Mouse (Mus musculus): Measurements from ENCODE around the gene Rsrc1. TPM values are rescaled to one million over a fixed set of nuclear protein-coding genes. Genes with fewer than 3 reads are reported as not detected.

Rsrc1 gene
- polyA plus RNA-seq, 1 experiment: 57.4 TPM

- Histone ChIP-seq H3K4me1 (ENCODE audit: control insufficient read depth, insufficient read depth, low read length) (no peaks in the 10 kb centered on the region), H3K27ac (ENCODE audit: insufficient read depth, low read length) (no peak overlapping the region), H3K4me3 (ENCODE audit: low read depth, low read length) (no peak overlapping the region), H3K9me3 (replicated peaks; ENCODE audit: control insufficient read depth, insufficient read depth, low read length, poor library complexity, severe bottlenecking) (no peaks in the 10 kb centered on the region), H3K36me3 (ENCODE audit: control insufficient read depth, insufficient read depth, low read length, poor library complexity, severe bottlenecking) (no peaks in the 10 kb centered on the region), H3K9ac (ENCODE audit: low read depth, poor library complexity, severe bottlenecking) (no peak overlapping the region), H3K27me3 (ENCODE audit: control insufficient read depth, insufficient read depth, low read length, poor library complexity, severe bottlenecking) (no peaks in the 10 kb centered on the region)
- TF ChIP-seq CTCF (IDR thresholded peaks at IDR 0.05; ENCODE audit: low read depth, low read length) (no peak), POLR2A (IDR thresholded peaks at IDR 0.05; ENCODE audit: insufficient read depth, low read length) (no peak), EP300 (IDR thresholded peaks at IDR 0.05; ENCODE audit: insufficient read depth, low read depth, low read length) (no peak)
These were observed 327.5 kb downstream of the Rsrc1 start for GRCm38 (mm10) chr3:67308725-67309124.

- TF ChIP-seq POLR2A (IDR thresholded peaks at IDR 0.05; ENCODE audit: insufficient read depth, low read length) (no peak), EP300 (IDR thresholded peaks at IDR 0.05; ENCODE audit: insufficient read depth, low read depth, low read length) (no peak), CTCF (IDR thresholded peaks at IDR 0.05; ENCODE audit: low read depth, low read length) (no peak)
These were observed 328.6 kb downstream of the Rsrc1 start for GRCm38 (mm10) chr3:67309644-67310311.

GRCm38 (mm10) chr3:67311436-67311835 is 330.2 kb downstream of the Rsrc1 start:
- Histone ChIP-seq H3K4me1 (ENCODE audit: control insufficient read depth, insufficient read depth, low read length) (no peaks in the 10 kb centered on the region), H3K9me3 (replicated peaks; ENCODE audit: control insufficient read depth, insufficient read depth, low read length, poor library complexity, severe bottlenecking) (no peaks in the 10 kb centered on the region), H3K27me3 (ENCODE audit: control insufficient read depth, insufficient read depth, low read length, poor library complexity, severe bottlenecking) (no peaks in the 10 kb centered on the region), H3K4me3 (ENCODE audit: low read depth, low read length) (no peak overlapping the region), H3K36me3 (ENCODE audit: control insufficient read depth, insufficient read depth, low read length, poor library complexity, severe bottlenecking) (no peaks in the 10 kb centered on the region), H3K27ac (ENCODE audit: insufficient read depth, low read length) (no peak overlapping the region), H3K9ac (ENCODE audit: low read depth, poor library complexity, severe bottlenecking) (no peak overlapping the region)
- TF ChIP-seq POLR2A (IDR thresholded peaks at IDR 0.05; ENCODE audit: insufficient read depth, low read length) (no peak), CTCF (IDR thresholded peaks at IDR 0.05; ENCODE audit: low read depth, low read length) (no peak), EP300 (IDR thresholded peaks at IDR 0.05; ENCODE audit: insufficient read depth, low read depth, low read length) (no peak)

More at GRCm38 (mm10) chr3:67309644-67310311, 328.6 kb downstream of the Rsrc1 start:
- H3K9me3 ChIP-seq (replicated peaks; ENCODE audit: control insufficient read depth, insufficient read depth, low read length, poor library complexity, severe bottlenecking): no peaks in the 10 kb centered on the region
- no peak overlapping the region for H3K27ac ChIP-seq (ENCODE audit: insufficient read depth, low read length)
- H3K9ac ChIP-seq (ENCODE audit: low read depth, poor library complexity, severe bottlenecking): no peak overlapping the region
- H3K4me1 ChIP-seq (ENCODE audit: control insufficient read depth, insufficient read depth, low read length): no peaks in the 10 kb centered on the region
- H3K27me3 ChIP-seq (ENCODE audit: control insufficient read depth, insufficient read depth, low read length, poor library complexity, severe bottlenecking): no peaks in the 10 kb centered on the region
- H3K4me3 ChIP-seq (ENCODE audit: low read depth, low read length): no peak overlapping the region
- H3K36me3 ChIP-seq (ENCODE audit: control insufficient read depth, insufficient read depth, low read length, poor library complexity, severe bottlenecking): no peaks in the 10 kb centered on the region

DNA sequence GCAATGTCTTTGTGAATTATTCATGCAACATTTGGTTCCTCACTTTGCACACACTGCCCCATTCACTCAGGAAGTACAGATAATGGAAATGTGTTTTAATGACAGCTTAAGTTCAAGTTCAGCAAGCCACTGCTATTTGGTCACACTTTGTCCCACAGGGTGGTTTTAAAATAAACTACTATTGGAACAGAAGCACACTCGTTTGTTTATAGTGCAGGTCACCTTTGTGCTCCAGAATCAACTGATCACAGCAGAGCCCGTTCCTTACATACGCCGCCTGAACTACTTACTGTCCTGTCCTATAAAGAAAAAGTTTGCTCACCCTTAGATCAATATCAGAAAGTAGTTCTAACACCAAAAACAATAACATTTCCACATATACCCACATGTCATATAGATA is 341.2 kb downstream of the Rsrc1 start:
- Histone ChIP-seq H3K4me3 (ENCODE audit: low read depth, low read length) (no peak overlapping the region), H3K9me3 (replicated peaks; ENCODE audit: control insufficient read depth, insufficient read depth, low read length, poor library complexity, severe bottlenecking) (no peaks in the 10 kb centered on the region), H3K4me1 (ENCODE audit: control insufficient read depth, insufficient read depth, low read length) (no peaks in the 10 kb centered on the region), H3K27ac (ENCODE audit: insufficient read depth, low read length) (no peak overlapping the region), H3K27me3 (ENCODE audit: control insufficient read depth, insufficient read depth, low read length, poor library complexity, severe bottlenecking) (no peaks in the 10 kb centered on the region), H3K36me3 (ENCODE audit: control insufficient read depth, insufficient read depth, low read length, poor library complexity, severe bottlenecking) (no peaks in the 10 kb centered on the region), H3K9ac (ENCODE audit: low read depth, poor library complexity, severe bottlenecking) (no peak overlapping the region)
- TF ChIP-seq EP300 (IDR thresholded peaks at IDR 0.05; ENCODE audit: insufficient read depth, low read depth, low read length) (no peak), CTCF (IDR thresholded peaks at IDR 0.05; ENCODE audit: low read depth, low read length) (no peak), POLR2A (IDR thresholded peaks at IDR 0.05; ENCODE audit: insufficient read depth, low read length) (no peak)

DNA sequence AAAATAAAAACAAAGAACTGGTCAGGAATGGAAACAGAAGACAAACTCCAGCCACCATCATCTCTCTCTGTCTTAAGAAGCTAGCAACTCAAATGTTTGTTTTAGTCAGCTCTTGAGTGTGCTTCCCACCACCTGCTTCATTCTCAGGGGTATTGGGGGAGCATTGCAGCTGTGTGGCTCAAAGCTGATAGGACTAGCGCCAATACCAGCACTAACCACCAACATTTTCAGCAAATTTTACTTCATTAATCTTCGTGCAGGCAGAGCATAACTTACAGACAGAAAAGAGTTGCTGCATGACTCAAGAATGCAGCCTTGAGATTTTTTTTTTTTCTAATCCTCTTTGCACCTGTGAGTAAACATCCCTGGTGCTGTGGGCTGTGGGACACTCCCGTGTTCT is 358.4 kb downstream of the Rsrc1 start:
- Histone ChIP-seq H3K27ac (ENCODE audit: insufficient read depth, low read length) (no peak overlapping the region), H3K4me1 (ENCODE audit: control insufficient read depth, insufficient read depth, low read length) (no peaks in the 10 kb centered on the region), H3K9me3 (replicated peaks; ENCODE audit: control insufficient read depth, insufficient read depth, low read length, poor library complexity, severe bottlenecking) (no peaks in the 10 kb centered on the region), H3K27me3 (ENCODE audit: control insufficient read depth, insufficient read depth, low read length, poor library complexity, severe bottlenecking) (no peaks in the 10 kb centered on the region), H3K4me3 (ENCODE audit: low read depth, low read length) (no peak overlapping the region), H3K36me3 (ENCODE audit: control insufficient read depth, insufficient read depth, low read length, poor library complexity, severe bottlenecking) (no peaks in the 10 kb centered on the region), H3K9ac (ENCODE audit: low read depth, poor library complexity, severe bottlenecking) (no peak overlapping the region)
- TF ChIP-seq EP300 (IDR thresholded peaks at IDR 0.05; ENCODE audit: insufficient read depth, low read depth, low read length) (no peak), POLR2A (IDR thresholded peaks at IDR 0.05; ENCODE audit: insufficient read depth, low read length) (no peak)

DNA sequence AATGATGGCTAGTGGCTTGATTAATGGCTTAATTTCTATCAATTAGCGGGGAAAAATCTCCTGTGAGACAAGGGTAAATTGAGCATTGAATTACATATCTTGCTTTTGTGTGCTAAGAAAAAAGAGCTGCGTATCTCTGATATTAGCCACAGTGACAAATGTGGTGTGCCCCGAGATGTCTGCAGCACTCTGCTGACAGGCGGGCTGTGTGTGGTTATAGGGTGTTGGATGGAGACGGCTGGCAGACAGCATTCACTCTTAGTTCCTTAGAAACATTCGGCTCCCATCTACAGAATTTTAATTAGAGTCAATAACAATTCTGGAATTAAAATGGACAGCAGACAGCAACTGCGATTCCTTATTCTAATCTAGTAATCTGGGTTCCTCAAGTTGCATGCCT is 359.7 kb downstream of the Rsrc1 start:
- Histone ChIP-seq H3K4me3 (ENCODE audit: low read depth, low read length) (no peak overlapping the region), H3K27me3 (ENCODE audit: control insufficient read depth, insufficient read depth, low read length, poor library complexity, severe bottlenecking) (no peaks in the 10 kb centered on the region), H3K9me3 (replicated peaks; ENCODE audit: control insufficient read depth, insufficient read depth, low read length, poor library complexity, severe bottlenecking) (no peaks in the 10 kb centered on the region), H3K4me1 (ENCODE audit: control insufficient read depth, insufficient read depth, low read length) (no peaks in the 10 kb centered on the region), H3K9ac (ENCODE audit: low read depth, poor library complexity, severe bottlenecking) (no peak overlapping the region), H3K36me3 (ENCODE audit: control insufficient read depth, insufficient read depth, low read length, poor library complexity, severe bottlenecking) (no peaks in the 10 kb centered on the region), H3K27ac (ENCODE audit: insufficient read depth, low read length) (no peak overlapping the region)
- TF ChIP-seq EP300 (IDR thresholded peaks at IDR 0.05; ENCODE audit: insufficient read depth, low read depth, low read length) (no peak), CTCF (IDR thresholded peaks at IDR 0.05; ENCODE audit: low read depth, low read length) (no peak), POLR2A (IDR thresholded peaks at IDR 0.05; ENCODE audit: insufficient read depth, low read length) (no peak)
